Mouse (Mus musculus) adrenal gland, adult (tissue): ENCODE data around the gene Hsd17b6.

ENCODE experiments used
- DNase-seq, 2 experiments: peaks; one replicate each; pipeline ENCODE4 v3.0.0; 2022 to 2023; ENCODE audit warnings: low spot score in 1 of 2; ENCODE audit not compliant: inconsistent age in 2 of 2

The Hsd17b6 gene

DNA sequence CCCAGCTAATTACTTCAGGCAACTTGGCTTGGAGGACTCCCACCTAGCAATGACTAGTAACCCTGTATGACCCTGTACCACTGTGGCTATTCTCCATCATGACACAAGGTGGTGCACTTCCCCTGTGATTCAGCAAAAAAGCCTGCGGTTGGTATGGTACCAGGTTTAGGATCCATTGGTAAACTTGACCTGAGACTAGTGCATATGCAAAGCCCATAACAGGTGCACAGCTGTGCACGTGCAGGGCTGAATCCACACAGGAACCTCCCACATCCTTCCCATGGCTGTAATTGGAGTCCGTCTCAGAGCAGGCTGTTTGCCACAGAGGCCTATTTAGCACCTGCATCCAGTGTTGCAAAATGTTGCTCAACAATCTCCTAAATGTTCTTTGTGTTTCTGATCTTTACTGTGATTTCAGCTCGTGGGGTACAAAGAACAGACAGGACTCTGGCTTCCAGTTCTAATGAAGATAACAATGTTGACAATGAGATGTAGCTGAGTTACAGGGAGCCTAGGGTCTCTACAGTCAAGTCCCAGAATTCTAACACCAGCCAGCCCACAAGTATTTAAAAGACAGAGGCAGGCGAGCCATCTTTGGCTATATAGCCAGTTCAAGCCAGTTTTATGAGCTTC lies 61.9 kb downstream of the Hsd17b6 start:
- DNase-seq, result peak; percentile 51 to 84
